ENCODE assay signal across 7 mouse cellular contexts in the genomic region with DNA sequence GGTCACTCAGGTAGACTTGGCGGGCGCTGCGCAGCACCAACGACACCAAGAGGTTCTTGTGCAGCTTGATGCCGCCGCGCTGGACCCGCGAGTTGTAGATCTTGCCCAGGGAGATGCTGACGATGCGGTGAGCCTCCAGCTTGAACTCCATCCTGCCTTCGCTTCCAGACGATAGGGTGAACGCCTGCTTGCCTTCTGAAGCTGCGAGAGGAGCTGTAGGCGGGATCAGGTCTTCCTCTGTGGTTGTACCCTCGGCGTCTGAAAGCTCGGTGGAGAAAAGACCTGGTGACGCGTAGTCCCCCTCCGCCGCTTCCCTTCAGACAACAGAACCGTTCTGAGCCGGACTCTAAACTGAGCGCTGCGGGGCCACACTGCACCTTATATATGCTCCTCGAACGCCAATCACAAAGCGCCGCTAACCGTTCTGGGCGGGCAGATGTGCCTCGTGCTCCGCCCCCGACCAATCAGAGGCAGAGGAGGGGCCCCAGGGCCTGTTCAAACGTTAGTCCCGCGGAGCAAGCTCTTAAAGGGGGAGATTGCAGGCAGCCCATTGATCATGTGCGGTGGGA. TPM values are rescaled to one million over a fixed set of nuclear protein-coding genes. Genes with fewer than 3 reads are reported as not detected.
DNase-seq lines count a peak whose midpoint lies in the region; ATAC-seq lines count a peak whose summit lies in the region.

TSS of gene Ier5 (minus strand) at position 357 of the 569 bp plus-strand sequence.

- ATAC-seq in intestine, embryonic 16.5 days: peak; percentile 96
- peak; percentile 98 for ATAC-seq in midbrain, embryonic 11.5 days (ENCODE audit: low FRiP score)

- no peaks in the 10 kb centered on the region for H3K27me3 ChIP-seq in intestine, embryonic 16.5 days (replicated peaks; ENCODE audit: control insufficient read depth, insufficient read depth, low read length)
- H3K27me3 ChIP-seq in midbrain, embryonic 11.5 days (ENCODE audit: control insufficient read depth, insufficient read depth, low read length): no peaks in the 10 kb centered on the region; the same call in 1 of the 2 replicates

- under 1% methylated on average over 40 of the region's 40 CpGs for WGBS in intestine, embryonic 16.5 days
- under 1% methylated on average over 40 of the region's 40 CpGs for WGBS in midbrain, embryonic 11.5 days

- peaks cover 11% of the 10 kb centered on the region for H3K4me1 ChIP-seq in intestine, embryonic 16.5 days (ENCODE audit: control insufficient read depth, insufficient read depth, low read length)
- H3K4me1 ChIP-seq in midbrain, embryonic 11.5 days (ENCODE audit: control insufficient read depth, insufficient read depth, low read length): peaks cover 12% of the 10 kb centered on the region

- no peaks in the 10 kb centered on the region for H3K9me3 ChIP-seq in intestine, embryonic 16.5 days (ENCODE audit: control insufficient read depth, low read length)
- no peaks in the 10 kb centered on the region for H3K9me3 ChIP-seq in midbrain, embryonic 11.5 days (ENCODE audit: control insufficient read depth, low read length)

- H3K9ac ChIP-seq in intestine, embryonic 16.5 days (ENCODE audit: low read depth, low read length): peak within 1 kb of the TSS; percentile 99
- peak within 1 kb of the TSS; percentile 98 for H3K9ac ChIP-seq in midbrain, embryonic 11.5 days (ENCODE audit: low read length)

- peak; percentile 98 for DNase-seq in adrenal gland, adult 18-20 months (ENCODE audit: low spot score in 2 of 2)
- peak; percentile 99 for DNase-seq in embryo, embryonic 11 days
- DNase-seq in gastrocnemius, postnatal 36 days: peak; percentile 93 to 96
- DNase-seq in left cerebral cortex, postnatal 36 days (ENCODE audit: low spot score in 2 of 2): peak; percentile 98
- DNase-seq in midbrain, embryonic 11.5 days (ENCODE audit: low spot score, missing footprints): peak; percentile 100
- peak; percentile 97 for DNase-seq in skeletal muscle tissue, adult 2 months (ENCODE audit: low read depth, low spot score)

- no peaks in the 10 kb centered on the region for H3K36me3 ChIP-seq in intestine, embryonic 16.5 days (ENCODE audit: control insufficient read depth, insufficient read depth, low read length)
- H3K36me3 ChIP-seq in midbrain, embryonic 11.5 days (ENCODE audit: control insufficient read depth, insufficient read depth, low read length): no peaks in the 10 kb centered on the region

- peak within 1 kb of the TSS; percentile 67 for H3K4me2 ChIP-seq in intestine, embryonic 16.5 days (ENCODE audit: low read depth, low read length)
- H3K4me2 ChIP-seq in midbrain, embryonic 11.5 days: peak within 1 kb of the TSS; percentile 91

- peak within 1 kb of the TSS; percentile 96 for H3K4me3 ChIP-seq in intestine, embryonic 16.5 days (ENCODE audit: low read length)
- peak within 1 kb of the TSS; percentile 100 for H3K4me3 ChIP-seq in midbrain, embryonic 11.5 days (ENCODE audit: low read depth, low read length)

- peak within 1 kb of the TSS; percentile 93 for H3K27ac ChIP-seq in intestine, embryonic 16.5 days (ENCODE audit: low read length)
- H3K27ac ChIP-seq in midbrain, embryonic 11.5 days (ENCODE audit: low read depth, low read length): peak within 1 kb of the TSS; percentile 59

- intact Hi-C loops in gastrocnemius, postnatal 36 days (cut with DNase I): loop anchor here (2.0 kb wide), 1 partner anchor 51 kb away; no protein-coding TSS in a partner anchor
- intact Hi-C loops in left cerebral cortex, postnatal 36 days (cut with DNase I): loop anchor here (2.0 to 5.0 kb wide), 4 partner anchors 49 to 118 kb away; partner anchors contain the start of gene Stx6

RNA-seq across cellular contexts. Expression of gene Ier5, which starts in this region (rescaled TPM):
- 10 to 100 TPM in 1 of 2 experiments, 1 to 10 TPM in 1; 9.4 to 15.5 TPM for total RNA-seq in adrenal gland, adult 18-20 months (2021)
- 1 to 10 TPM; 7.1 to 9.7 TPM for total RNA-seq in gastrocnemius, postnatal 36 days (2021)
- polyA plus RNA-seq in intestine, embryonic 16.5 days (2015; fragmentation: Nextera tagmentation; extraction: Ambion mirVana): 2.0 and 2.6 TPM in 2 replicates
- total RNA-seq in left cerebral cortex, postnatal 36 days (2021): 10 to 100 TPM; 49.2 to 64.5 TPM
- 12.4 and 13.5 TPM in 2 replicates for polyA plus RNA-seq in midbrain, embryonic 11.5 days (2014; fragmentation: Nextera tagmentation; extraction: Ambion mirVana)

Comparison
In these comparisons a context has a peak if more than half of its experiments do, and no peak if none do; other contexts are left out.
1. Peak in every context shown above with its lines: DNase-seq, ATAC-seq, H3K4me3 ChIP-seq and H3K27ac ChIP-seq.